Comparison of ENCODE assay signal across 11 mouse cellular contexts in the genomic region with DNA sequence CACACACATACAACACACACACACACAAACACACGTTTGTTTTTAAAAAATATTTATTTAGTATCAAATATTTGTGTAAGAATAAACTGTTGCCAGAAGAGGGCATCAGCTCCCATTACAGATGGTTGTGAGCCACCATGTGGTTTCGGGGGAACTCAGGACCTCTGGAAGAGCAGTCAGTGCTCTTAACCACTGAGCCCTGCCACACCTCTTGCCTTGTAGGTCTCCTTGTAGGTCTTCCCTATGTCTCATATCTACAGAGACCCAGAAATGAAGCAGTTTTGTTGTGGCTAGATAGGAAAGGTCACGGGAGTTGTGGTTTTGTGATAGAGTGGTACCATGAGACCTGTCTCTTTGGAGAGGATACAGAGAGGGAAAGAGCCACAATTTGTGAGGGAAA. TPM values are rescaled to one million over a fixed set of nuclear protein-coding genes. Genes with fewer than 3 reads are reported as not detected.
DNase-seq lines count a peak whose midpoint lies in the region; ATAC-seq and TF ChIP-seq lines count a peak whose summit lies in the region.
"Had no signal": no experiment of that assay in that cellular context is flagged by ENCODE, and none has a peak within 500 bp of the region (broad histone marks: within the 10 kb centered on the region; RNA-seq: fewer than 3 reads in every experiment).

No protein-coding gene starts in this region.

- H3K9ac ChIP-seq in lung, embryonic 14.5 days, result no peak overlapping the region
- no peak overlapping the region for H3K9ac ChIP-seq in midbrain, embryonic 13.5 days (replicated peaks)
- H3K9ac ChIP-seq: hindbrain, embryonic 15.5 days had no signal

- DNase-seq in lung, embryonic 14.5 days, result peak; percentile 42
- DNase-seq in lung, postnatal 14 days, result no peak
- DNase-seq in brain, adult 2 months (ENCODE audit: low read depth, low spot score), result peak; percentile 39
- peak; percentile 53 for DNase-seq in induced T-regulatory cell, adult 2 months (ENCODE audit: low read depth)
- peak; percentile 45 for DNase-seq in naive thymus-derived CD4-positive, alpha-beta T cell, adult 2 months (ENCODE audit: low read depth)
- DNase-seq in adrenal gland, postnatal 25 days, result no peak
- DNase-seq: lung, adult 18-20 months; right cerebral cortex, postnatal 25 days had no signal

- no peak overlapping the region for H3K27ac ChIP-seq in lung, embryonic 14.5 days (ENCODE audit: low read depth)
- no peak overlapping the region for H3K27ac ChIP-seq in midbrain, embryonic 13.5 days
- H3K27ac ChIP-seq: heart, embryonic 10.5 days; hindbrain, embryonic 15.5 days had no signal

- 0 out of 2 replicates have a peak, but pooled peaks have one; percentile 17 for TF ChIP-seq CTCF in lung, embryonic 14.5 days (IDR thresholded peaks at IDR 0.05; ENCODE audit: low read depth)

- no peak for ATAC-seq in lung, embryonic 14.5 days (ENCODE audit: insufficient read depth)
- no peak for ATAC-seq in midbrain, embryonic 13.5 days

- no peak overlapping the region for H3K4me3 ChIP-seq in lung, embryonic 14.5 days (ENCODE audit: low read depth, low read length)
- H3K4me3 ChIP-seq in midbrain, embryonic 13.5 days (replicated peaks), result no peak overlapping the region
- H3K4me3 ChIP-seq: heart, embryonic 10.5 days; hindbrain, embryonic 15.5 days had no signal

- H3K4me2 ChIP-seq in lung, embryonic 14.5 days, result no peak overlapping the region
- H3K4me2 ChIP-seq in midbrain, embryonic 13.5 days (replicated peaks), result no peak overlapping the region
- H3K4me2 ChIP-seq: hindbrain, embryonic 15.5 days had no signal

- H3K4me1 ChIP-seq in lung, embryonic 14.5 days (ENCODE audit: insufficient read depth), result no peaks in the 10 kb centered on the region; the same call in 1 of the 2 replicates
- peaks cover 18% of the 10 kb centered on the region for H3K4me1 ChIP-seq in midbrain, embryonic 13.5 days (replicated peaks)

- WGBS in lung, embryonic 14.5 days, result 49% methylated on average over 3 of the region's 3 CpGs
- 68% methylated on average over 3 of the region's 3 CpGs for WGBS in midbrain, embryonic 13.5 days

- no peaks in the 10 kb centered on the region for H3K27me3 ChIP-seq in lung, embryonic 14.5 days (ENCODE audit: insufficient read depth, low read length)
- peaks cover 17% of the 10 kb centered on the region for H3K27me3 ChIP-seq in midbrain, embryonic 13.5 days
- H3K27me3 ChIP-seq: hindbrain, embryonic 15.5 days had no signal

- H3K36me3 ChIP-seq in lung, embryonic 14.5 days (ENCODE audit: insufficient read depth), result no peaks in the 10 kb centered on the region
- no peaks in the 10 kb centered on the region for H3K36me3 ChIP-seq in midbrain, embryonic 13.5 days
- H3K36me3 ChIP-seq: heart, embryonic 10.5 days; hindbrain, embryonic 15.5 days had no signal

- no peaks in the 10 kb centered on the region for H3K9me3 ChIP-seq in lung, embryonic 14.5 days (ENCODE audit: low read depth, low read length)
- no peaks in the 10 kb centered on the region for H3K9me3 ChIP-seq in midbrain, embryonic 13.5 days
- H3K9me3 ChIP-seq: heart, embryonic 10.5 days; hindbrain, embryonic 15.5 days had no signal

RNA-seq across cellular contexts. Expression of a gene that starts 6.3 kb away (rescaled TPM):
- 15.2 TPM in 2 replicates for polyA plus RNA-seq in lung, embryonic 14.5 days (2014; fragmentation: Nextera tagmentation; extraction: Ambion mirVana)
- 6.8 and 7.7 TPM in 2 replicates for total RNA-seq in adrenal gland, postnatal 25 days (2021)
- 146 and 155 TPM in 2 replicates for polyA plus RNA-seq in midbrain, embryonic 13.5 days (2015; fragmentation: Nextera tagmentation; extraction: Ambion mirVana)

RNA-seq across cellular contexts. Expression of a gene that starts 7.9 kb away (rescaled TPM):
- 0.89 and 1.3 TPM in 2 replicates for polyA plus RNA-seq in lung, embryonic 14.5 days (2014; fragmentation: Nextera tagmentation; extraction: Ambion mirVana)
- total RNA-seq in adrenal gland, postnatal 25 days (2021), result 7.3 and 9.7 TPM in 2 replicates
- polyA plus RNA-seq in midbrain, embryonic 13.5 days (2015; fragmentation: Nextera tagmentation; extraction: Ambion mirVana), result 3.9 and 4.9 TPM in 2 replicates

RNA-seq across cellular contexts. Expression of a gene that starts 10.1 kb away (rescaled TPM):
- polyA plus RNA-seq in lung, embryonic 14.5 days (2014; fragmentation: Nextera tagmentation; extraction: Ambion mirVana), result 143 and 150 TPM in 2 replicates
- 80.8 and 86.2 TPM in 2 replicates for total RNA-seq in adrenal gland, postnatal 25 days (2021)
- polyA plus RNA-seq in midbrain, embryonic 13.5 days (2015; fragmentation: Nextera tagmentation; extraction: Ambion mirVana), result 221 and 223 TPM in 2 replicates

RNA-seq across cellular contexts. Expression of a gene that starts 10.3 kb away (rescaled TPM):
- 16.6 and 19.2 TPM in 2 replicates for polyA plus RNA-seq in lung, embryonic 14.5 days (2014; fragmentation: Nextera tagmentation; extraction: Ambion mirVana)
- 10.3 and 13.3 TPM in 2 replicates for total RNA-seq in adrenal gland, postnatal 25 days (2021)
- 29.8 and 30.8 TPM in 2 replicates for polyA plus RNA-seq in midbrain, embryonic 13.5 days (2015; fragmentation: Nextera tagmentation; extraction: Ambion mirVana)

RNA-seq across cellular contexts. Expression of a gene that starts 35.3 kb away (rescaled TPM):
- polyA plus RNA-seq in lung, embryonic 14.5 days (2014; fragmentation: Nextera tagmentation; extraction: Ambion mirVana), result 57.3 and 59.9 TPM in 2 replicates
- total RNA-seq in adrenal gland, postnatal 25 days (2021), result 105 and 111 TPM in 2 replicates
- polyA plus RNA-seq in midbrain, embryonic 13.5 days (2015; fragmentation: Nextera tagmentation; extraction: Ambion mirVana), result 83.5 and 91.9 TPM in 2 replicates

Comparison
In these comparisons a context has a peak if more than half of its experiments do, and no peak if none do; other contexts are left out.
1. DNase-seq: peak in lung, embryonic 14.5 days (single experiment), brain, adult 2 months (single experiment), induced T-regulatory cell, adult 2 months (single experiment) and naive thymus-derived CD4-positive, alpha-beta T cell, adult 2 months (single experiment); none in lung, postnatal 14 days (single experiment) and adrenal gland, postnatal 25 days (single experiment).